Mouse (Mus musculus) midbrain, embryonic 10.5 days (tissue): ENCODE results near the gene Cacna1c. TPM values are rescaled to one million over a fixed set of nuclear protein-coding genes. Genes with fewer than 3 reads are reported as not detected.

Source experiments
- DNase-seq: peaks from one replicate; pipeline ENCODE4 v3.0.0-alpha.2; 2017; ENCODE audit warnings: low spot score
- H3K27ac ChIP-seq: fragments of 300-500 bp; sonication (generic); replicated peaks from 2 replicates; pipeline ENCODE4 v1.5.1; 2016; ENCODE audit warnings: mild to moderate bottlenecking
- H3K27me3 ChIP-seq: fragments of 300-500 bp; sonication (generic); 2 replicates; pipeline ENCODE4 v1.6.1; 2016; ENCODE audit warnings: low read depth, mild to moderate bottlenecking; ENCODE audit not compliant: poor library complexity, severe bottlenecking
- H3K36me3 ChIP-seq: fragments of 300-500 bp; sonication (generic); 2 replicates; pipeline ENCODE4 v1.6.1; 2016; ENCODE audit warnings: mild to moderate bottlenecking, moderate library complexity
- H3K4me1 ChIP-seq: fragments of 300-500 bp; sonication (generic); 2 replicates; pipeline ENCODE4 v1.6.1; 2016
- H3K4me3 ChIP-seq: fragments of 300-500 bp; sonication (generic); 2 replicates; pipeline ENCODE4 v1.5.1; 2016; ENCODE audit warnings: mild to moderate bottlenecking, moderate library complexity
- H3K9me3 ChIP-seq: fragments of 300-500 bp; sonication (generic); replicated peaks from 2 replicates; pipeline ENCODE4 v1.6.1; 2016; ENCODE audit warnings: mild to moderate bottlenecking
- WGBS: fragments of 180-500 bp; shearing (Covaris S2); methylation state at CpG from one replicate; pipeline ENCODE4 v1.1.7; 2016; 5-methylcytosine and 5-hydroxymethylcytosine counted together
- polyA plus RNA-seq: library from polyadenylated mRNA; unstranded; fragments of >200 nt; fragmentation: Nextera tagmentation; extraction: Ambion mirVana; gene quantifications from 2 replicates; pipeline ENCODE4 v1.2.1, GENCODE M21; 2016

Gene Cacna1c
- polyA plus RNA-seq, 1 experiment from 2014 or later = 1.5 TPM

GRCm38 (mm10) chr6:119176103-119176502, 20.1 kb downstream of the Cacna1c start:
- Histone ChIP-seq H3K9me3 (no peaks in the 10 kb centered on the region), H3K27ac (peak overlapping the region; percentile 99; the same call in 1 of the 2 replicates), H3K4me3 (peak overlapping the region; percentile 90), H3K27me3 (no peaks in the 10 kb centered on the region), H3K4me1 (peaks cover 44% of the 10 kb centered on the region), H3K36me3 (peaks cover 3% of the 10 kb centered on the region; the same call in 1 of the 2 replicates)
- 79% methylated on average over 7 of the region's 7 CpGs for WGBS
- no peak for DNase-seq

- WGBS = under 1% methylated on average over 65 of the region's 65 CpGs
- peak; percentile 95 for DNase-seq
- Histone ChIP-seq H3K27me3 (no peaks in the 10 kb centered on the region), H3K4me3 (peak within 1 kb of the TSS; percentile 90), H3K27ac (peak within 1 kb of the TSS; percentile 99), H3K36me3 (peaks cover 3% of the 10 kb centered on the region; the same call in 1 of the 2 replicates), H3K4me1 (peaks cover 40% of the 10 kb centered on the region), H3K9me3 (no peaks in the 10 kb centered on the region)
Observed at GRCm38 (mm10) chr6:119175078-119175853, 21.0 kb downstream of the Cacna1c start, which contains the start of gene Dcp1b. Gene Dcp1b, plus strand, starts transcription at chr6:119175253.

- peak overlapping the region; percentile 90 for H3K4me3 ChIP-seq
- H3K27ac ChIP-seq = peak overlapping the region; percentile 99
- DNase-seq = no peak
- H3K4me1 ChIP-seq = peaks cover 40% of the 10 kb centered on the region
- WGBS = 53% methylated on average over 12 of the region's 12 CpGs
- no peaks in the 10 kb centered on the region for H3K27me3 ChIP-seq
- H3K36me3 ChIP-seq = no peaks in the 10 kb centered on the region
- H3K9me3 ChIP-seq = no peaks in the 10 kb centered on the region
Observed at GRCm38 (mm10) chr6:119174307-119175074, 21.7 kb downstream of the Cacna1c start.

- no peak overlapping the region for H3K4me3 ChIP-seq
- no peaks in the 10 kb centered on the region for H3K27me3 ChIP-seq
- H3K36me3 ChIP-seq = no peaks in the 10 kb centered on the region
- no peaks in the 10 kb centered on the region for H3K9me3 ChIP-seq
- H3K4me1 ChIP-seq = no peaks in the 10 kb centered on the region
- no peak for DNase-seq
- H3K27ac ChIP-seq = no peak overlapping the region
Observed at GRCm38 (mm10) chr6:119165677-119166076, 30.5 kb downstream of the Cacna1c start.

- Histone ChIP-seq H3K9me3 (no peaks in the 10 kb centered on the region), H3K36me3 (no peaks in the 10 kb centered on the region), H3K27me3 (no peaks in the 10 kb centered on the region), H3K27ac (no peak overlapping the region), H3K4me3 (no peak overlapping the region), H3K4me1 (no peaks in the 10 kb centered on the region)
- DNase-seq = no peak
- WGBS = 76% methylated on average over 4 of the region's 4 CpGs
Observed at GRCm38 (mm10) chr6:119145109-119145508, 51.1 kb downstream of the Cacna1c start.

GRCm38 (mm10) chr6:119139561-119139960, 56.7 kb downstream of the Cacna1c start:
- H3K9me3 ChIP-seq = no peaks in the 10 kb centered on the region
- no peaks in the 10 kb centered on the region for H3K27me3 ChIP-seq
- H3K36me3 ChIP-seq = no peaks in the 10 kb centered on the region
- WGBS = 88% methylated on average over 7 of the region's 7 CpGs
- no peaks in the 10 kb centered on the region for H3K4me1 ChIP-seq
- H3K4me3 ChIP-seq = no peak overlapping the region
- no peak overlapping the region for H3K27ac ChIP-seq
- DNase-seq = no peak

GRCm38 (mm10) chr6:119137768-119138167, 58.5 kb downstream of the Cacna1c start:
- no peak for DNase-seq

GRCm38 (mm10) chr6:119132863-119133262, 63.4 kb downstream of the Cacna1c start:
- no peak overlapping the region for H3K4me3 ChIP-seq
- no peak for DNase-seq
- no peaks in the 10 kb centered on the region for H3K4me1 ChIP-seq
- H3K9me3 ChIP-seq = no peaks in the 10 kb centered on the region
- H3K27me3 ChIP-seq = no peaks in the 10 kb centered on the region
- H3K36me3 ChIP-seq = no peaks in the 10 kb centered on the region
- 94% methylated on average over 4 of the region's 4 CpGs for WGBS
- no peak overlapping the region for H3K27ac ChIP-seq

More at GRCm38 (mm10) chr6:119137768-119138167, 58.5 kb downstream of the Cacna1c start:
- H3K4me3 ChIP-seq = no peak overlapping the region
- no peaks in the 10 kb centered on the region for H3K4me1 ChIP-seq
- no peak overlapping the region for H3K27ac ChIP-seq
- H3K27me3 ChIP-seq = no peaks in the 10 kb centered on the region
- 90% methylated on average over 10 of the region's 10 CpGs for WGBS
- H3K36me3 ChIP-seq = no peaks in the 10 kb centered on the region
- no peaks in the 10 kb centered on the region for H3K9me3 ChIP-seq

GRCm38 (mm10) chr6:119132111-119132735, 64.0 kb downstream of the Cacna1c start:
- Histone ChIP-seq H3K27me3 (no peaks in the 10 kb centered on the region), H3K9me3 (no peaks in the 10 kb centered on the region), H3K4me3 (no peak overlapping the region), H3K27ac (no peak overlapping the region), H3K36me3 (no peaks in the 10 kb centered on the region), H3K4me1 (no peaks in the 10 kb centered on the region)
- WGBS = 88% methylated on average over 8 of the region's 8 CpGs
- DNase-seq = no peak

GRCm38 (mm10) chr6:119129664-119130063, 66.6 kb downstream of the Cacna1c start:
- Histone ChIP-seq H3K4me3 (no peak overlapping the region), H3K4me1 (no peaks in the 10 kb centered on the region), H3K27ac (no peak overlapping the region), H3K9me3 (no peaks in the 10 kb centered on the region; the same call in 1 of the 2 replicates), H3K36me3 (no peaks in the 10 kb centered on the region), H3K27me3 (no peaks in the 10 kb centered on the region)
- WGBS = 82% methylated on average over 5 of the region's 5 CpGs
- DNase-seq = peak; percentile 18

- Histone ChIP-seq H3K4me3 (no peak overlapping the region), H3K27ac (no peak overlapping the region), H3K4me1 (no peaks in the 10 kb centered on the region), H3K36me3 (no peaks in the 10 kb centered on the region), H3K9me3 (no peaks in the 10 kb centered on the region; the same call in 1 of the 2 replicates), H3K27me3 (no peaks in the 10 kb centered on the region)
- 90% methylated on average over 8 of the region's 8 CpGs for WGBS
- DNase-seq = no peak
Observed at GRCm38 (mm10) chr6:119128521-119128920, 67.7 kb downstream of the Cacna1c start.

- Histone ChIP-seq H3K4me1 (no peaks in the 10 kb centered on the region), H3K27ac (no peak overlapping the region), H3K27me3 (no peaks in the 10 kb centered on the region), H3K36me3 (no peaks in the 10 kb centered on the region), H3K9me3 (no peaks in the 10 kb centered on the region; the same call in 1 of the 2 replicates), H3K4me3 (no peak overlapping the region)
- DNase-seq = no peak
- WGBS = 95% methylated on average over 1 of the region's 1 CpGs
Observed at GRCm38 (mm10) chr6:119128076-119128475, 68.1 kb downstream of the Cacna1c start.
